Mouse (Mus musculus) neural tube, embryonic 13.5 days (tissue): ENCODE data around the gene Sema6d. TPM values are rescaled to one million over a fixed set of nuclear protein-coding genes. Genes with fewer than 3 reads are reported as not detected.
"Not testable (repeated sequence)": the region's sequence is repeated elsewhere in the genome, so short reads cannot be mapped to it uniquely, and the experiment has no call there.

Experiments
- ATAC-seq: fragments of 200-750 bp; cut with Nextera tagmentation; 2 replicates; pipeline ENCODE4 v1.8.0; 2017; ENCODE audit warnings: low read depth, mild to moderate bottlenecking, moderate TSS enrichment, moderate library complexity
- H3K27ac ChIP-seq: fragments of 300-500 bp; sonication (generic); replicated peaks from 2 replicates; pipeline ENCODE4 v1.5.1; 2015; ENCODE audit warnings: moderate library complexity, mild to moderate bottlenecking, inconsistent platforms
- H3K27me3 ChIP-seq: fragments of 300-500 bp; sonication (generic); 2 replicates; pipeline ENCODE4 v1.6.1; 2015; ENCODE audit warnings: mild to moderate bottlenecking, inconsistent platforms
- H3K36me3 ChIP-seq: fragments of 300-500 bp; sonication (generic); 2 replicates; pipeline ENCODE4 v1.6.1; 2015; ENCODE audit warnings: mild to moderate bottlenecking, inconsistent platforms
- H3K4me1 ChIP-seq: fragments of 300-500 bp; sonication (generic); replicated peaks from 2 replicates; pipeline ENCODE4 v1.6.1; 2015; ENCODE audit warnings: inconsistent platforms
- H3K4me2 ChIP-seq: fragments of 300-500 bp; sonication (generic); 2 replicates; pipeline ENCODE4 v1.6.1; 2015; ENCODE audit warnings: inconsistent platforms, mild to moderate bottlenecking, moderate library complexity
- H3K4me3 ChIP-seq: fragments of 300-500 bp; sonication (generic); 2 replicates; pipeline ENCODE4 v1.5.1; 2015; ENCODE audit warnings: mild to moderate bottlenecking, inconsistent platforms
- H3K9ac ChIP-seq: fragments of 300-500 bp; sonication (generic); 2 replicates; pipeline ENCODE4 v1.6.1; 2015; ENCODE audit warnings: moderate library complexity, mild to moderate bottlenecking, inconsistent platforms
- H3K9me3 ChIP-seq: fragments of 300-500 bp; sonication (generic); 2 replicates; pipeline ENCODE4 v1.6.1; 2016; ENCODE audit warnings: inconsistent platforms
- WGBS: fragments of 180-500 bp; shearing (Covaris S2); methylation state at CpG from one replicate; pipeline ENCODE4 v1.1.7; 2015; 5-methylcytosine and 5-hydroxymethylcytosine counted together
- polyA plus RNA-seq: library from polyadenylated mRNA; unstranded; fragments of >200 nt; fragmentation: Nextera tagmentation; extraction: Ambion mirVana; gene quantifications from 2 replicates; pipeline ENCODE4 v1.2.1, GENCODE M21; 2015

Gene Sema6d
- polyA plus RNA-seq, 1 experiment from 2014 or later = 47.4 TPM

DNA sequence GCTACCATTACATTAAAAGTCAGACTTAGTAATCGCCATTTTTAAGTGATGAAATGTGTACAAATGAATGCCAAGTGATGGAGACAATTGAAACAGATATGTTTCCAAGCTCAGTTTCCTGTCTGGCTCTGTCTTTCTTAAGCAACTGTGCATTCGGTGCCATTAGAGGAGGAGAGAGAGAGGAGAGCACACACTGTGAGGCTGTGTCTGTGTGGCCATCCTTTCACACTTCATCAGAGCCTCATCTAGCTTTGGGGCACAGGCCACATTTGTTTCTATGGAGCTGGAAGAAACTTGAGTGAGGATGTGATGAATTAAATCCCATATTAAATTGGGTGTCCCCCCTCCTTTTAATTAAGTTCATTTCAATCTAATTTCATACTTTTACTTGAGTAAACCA lies 218.8 kb downstream of the Sema6d start:
- H3K4me1 ChIP-seq = no peaks in the 10 kb centered on the region
- 76% methylated on average over 2 of the region's 2 CpGs for WGBS
- no peak for ATAC-seq
- H3K9me3 ChIP-seq = no peaks in the 10 kb centered on the region
- no peak overlapping the region for H3K4me2 ChIP-seq
- no peak overlapping the region for H3K27ac ChIP-seq
- no peak overlapping the region for H3K4me3 ChIP-seq
- no peaks in the 10 kb centered on the region for H3K36me3 ChIP-seq
- H3K27me3 ChIP-seq = no peaks in the 10 kb centered on the region
- no peak overlapping the region for H3K9ac ChIP-seq

- no peaks in the 10 kb centered on the region for H3K36me3 ChIP-seq
- 91% methylated on average over 6 of the region's 6 CpGs for WGBS
- no peak overlapping the region for H3K27ac ChIP-seq
- no peak overlapping the region for H3K4me2 ChIP-seq
- no peaks in the 10 kb centered on the region for H3K4me1 ChIP-seq
- no peak overlapping the region for H3K4me3 ChIP-seq
- H3K27me3 ChIP-seq = no peaks in the 10 kb centered on the region
- ATAC-seq = no peak
- H3K9ac ChIP-seq = no peak overlapping the region
- H3K9me3 ChIP-seq = no peaks in the 10 kb centered on the region
Measured at GRCm38 (mm10) chr2:124309361-124310128, 219.8 kb downstream of the Sema6d start.

DNA sequence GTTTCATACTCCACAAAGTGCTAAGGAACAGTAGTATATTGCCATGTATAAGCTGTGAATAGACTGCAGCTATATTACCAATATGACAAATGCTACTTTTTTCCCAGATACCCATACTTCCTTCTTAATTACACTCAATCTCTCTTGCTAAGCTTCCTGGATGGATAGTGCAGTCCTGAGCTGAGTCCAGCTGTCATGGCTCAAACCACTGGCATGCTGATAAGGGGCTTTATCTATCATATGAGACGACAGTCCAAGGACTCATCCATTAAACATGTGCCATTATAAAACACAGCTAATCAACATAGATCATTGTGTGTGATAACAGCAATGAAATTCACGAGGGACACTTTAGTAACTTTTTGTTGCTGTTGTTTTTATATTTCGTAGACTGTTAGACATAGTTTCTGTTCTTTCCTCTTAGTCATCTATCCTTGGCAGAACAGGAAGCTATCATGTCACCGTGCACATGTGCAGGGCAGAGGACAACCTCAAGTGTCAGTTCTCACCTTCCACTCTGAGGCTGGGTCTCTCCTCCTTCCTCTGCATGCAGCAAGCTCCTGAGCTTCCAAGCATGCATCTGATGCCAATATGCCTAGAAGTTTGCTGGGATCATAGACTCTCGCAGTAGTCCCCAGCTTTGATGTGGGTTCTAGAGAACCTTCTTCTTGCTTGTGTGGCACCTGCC lies 232.9 kb downstream of the Sema6d start:
- Histone ChIP-seq H3K36me3 (no peaks in the 10 kb centered on the region), H3K4me1 (no peaks in the 10 kb centered on the region), H3K27me3 (no peaks in the 10 kb centered on the region), H3K27ac (no peak overlapping the region), H3K9me3 (no peaks in the 10 kb centered on the region), H3K9ac (no peak overlapping the region), H3K4me2 (no peak overlapping the region), H3K4me3 (no peak overlapping the region)
- 86% methylated on average over 5 of the region's 5 CpGs for WGBS
- ATAC-seq = no peak

DNA sequence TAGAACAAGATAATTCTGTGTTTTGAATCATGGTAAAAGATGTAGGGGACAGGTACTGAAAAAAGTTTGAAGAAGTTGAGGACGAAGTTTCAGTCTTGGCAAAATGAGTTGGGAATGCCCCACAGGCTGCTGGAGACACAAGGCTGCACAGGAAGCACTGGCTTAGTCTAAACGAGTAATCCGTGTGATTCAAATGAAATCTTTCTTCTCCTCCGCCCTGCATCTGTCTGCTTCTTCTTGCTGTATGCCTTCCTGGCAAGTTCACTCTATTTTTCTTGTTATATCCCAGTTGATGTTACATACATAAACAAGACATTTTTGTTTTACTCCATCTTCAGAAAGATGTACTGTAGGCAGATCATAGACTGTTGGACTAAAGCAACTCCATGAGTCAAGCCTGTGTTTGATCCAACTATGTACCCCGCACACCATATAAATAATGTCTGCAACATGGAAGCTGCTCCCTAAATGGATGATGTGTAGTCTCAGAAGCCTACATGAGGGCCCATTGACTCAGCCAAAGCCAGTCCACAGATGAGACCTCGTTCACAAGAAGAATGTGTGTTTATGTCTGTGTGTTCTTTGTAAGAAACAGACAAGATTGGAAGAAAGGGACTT lies 234.4 kb downstream of the Sema6d start:
- Histone ChIP-seq H3K36me3 (no peaks in the 10 kb centered on the region), H3K9me3 (no peaks in the 10 kb centered on the region), H3K4me3 (no peak overlapping the region), H3K4me1 (no peaks in the 10 kb centered on the region), H3K9ac (no peak overlapping the region), H3K4me2 (no peak overlapping the region), H3K27me3 (no peaks in the 10 kb centered on the region), H3K27ac (no peak overlapping the region)
- ATAC-seq = no peak
- WGBS = 85% methylated on average over 6 of the region's 6 CpGs

GRCm38 (mm10) chr2:124329473-124330130 lies 239.8 kb downstream of the Sema6d start:
- no peak for ATAC-seq
- Histone ChIP-seq H3K36me3 (no peaks in the 10 kb centered on the region), H3K4me1 (no peaks in the 10 kb centered on the region), H3K9ac (no peak overlapping the region), H3K4me2 (no peak overlapping the region), H3K27me3 (no peaks in the 10 kb centered on the region), H3K9me3 (no peaks in the 10 kb centered on the region), H3K4me3 (no peak overlapping the region), H3K27ac (no peak overlapping the region)
- 28% methylated on average over 1 of the region's 1 CpGs for WGBS

DNA sequence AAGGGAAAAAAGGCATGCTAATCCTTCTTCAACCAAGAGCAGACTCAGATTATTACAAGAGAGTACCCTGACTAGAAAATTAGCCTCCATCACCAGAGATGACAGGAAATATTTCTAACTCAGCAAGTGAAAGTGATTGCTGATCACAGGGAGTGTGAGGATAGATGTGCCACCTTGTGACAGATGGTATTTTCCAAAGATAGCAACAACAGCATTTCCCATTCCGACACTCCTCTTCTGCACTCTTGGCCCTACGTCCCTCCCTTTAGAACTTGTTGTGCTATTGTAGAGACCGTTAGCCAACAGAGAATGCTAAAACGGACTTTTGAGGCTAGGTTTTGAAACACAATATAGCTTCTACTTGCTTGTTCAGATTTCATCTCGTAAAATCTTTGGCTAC lies 243.1 kb downstream of the Sema6d start:
- no peak for ATAC-seq

GRCm38 (mm10) chr2:124334655-124335054 lies 244.9 kb downstream of the Sema6d start:
- H3K4me1 ChIP-seq = peaks cover 21% of the 10 kb centered on the region
- not testable (repeated sequence) for H3K9me3 ChIP-seq, H3K4me2 ChIP-seq, H3K4me3 ChIP-seq, H3K36me3 ChIP-seq, H3K27me3 ChIP-seq, ATAC-seq, H3K9ac ChIP-seq, H3K27ac ChIP-seq
- WGBS = 73% methylated on average over 2 of the region's 2 CpGs

More for the DNA sequence above, 243.1 kb downstream of the Sema6d start:
- H3K4me1 ChIP-seq = peaks cover 15% of the 10 kb centered on the region
- no peak overlapping the region for H3K4me3 ChIP-seq
- no peak overlapping the region for H3K9ac ChIP-seq
- 89% methylated on average over 5 of the region's 5 CpGs for WGBS
- no peak overlapping the region for H3K4me2 ChIP-seq
- H3K36me3 ChIP-seq = no peaks in the 10 kb centered on the region
- no peaks in the 10 kb centered on the region for H3K27me3 ChIP-seq
- H3K9me3 ChIP-seq = no peaks in the 10 kb centered on the region
- no peak overlapping the region for H3K27ac ChIP-seq

DNA sequence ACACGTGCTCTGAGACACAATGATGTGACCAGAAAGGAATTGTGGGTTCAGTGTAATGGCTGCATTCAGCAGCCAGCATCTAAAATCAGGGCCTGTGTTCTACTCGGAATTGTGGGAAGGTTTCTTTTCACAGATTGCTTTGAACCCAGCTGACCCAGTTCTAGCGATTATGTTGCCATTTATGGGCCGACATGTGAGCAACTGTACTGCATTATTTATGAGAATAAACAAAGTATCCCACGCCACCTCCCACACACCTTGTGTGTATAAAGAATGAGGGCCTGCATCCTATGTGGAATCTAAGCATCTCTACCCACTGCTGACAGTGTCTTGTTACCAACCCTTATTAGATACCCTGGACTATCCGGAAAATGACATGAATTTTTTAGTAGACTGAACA lies 248.5 kb downstream of the Sema6d start:
- no peak for ATAC-seq
- Histone ChIP-seq H3K4me2 (no peak overlapping the region), H3K4me3 (no peak overlapping the region), H3K4me1 (peaks cover 21% of the 10 kb centered on the region), H3K9ac (no peak overlapping the region), H3K9me3 (no peaks in the 10 kb centered on the region), H3K27me3 (no peaks in the 10 kb centered on the region), H3K27ac (no peak overlapping the region), H3K36me3 (no peaks in the 10 kb centered on the region)
- WGBS = 60% methylated on average over 6 of the region's 6 CpGs

DNA sequence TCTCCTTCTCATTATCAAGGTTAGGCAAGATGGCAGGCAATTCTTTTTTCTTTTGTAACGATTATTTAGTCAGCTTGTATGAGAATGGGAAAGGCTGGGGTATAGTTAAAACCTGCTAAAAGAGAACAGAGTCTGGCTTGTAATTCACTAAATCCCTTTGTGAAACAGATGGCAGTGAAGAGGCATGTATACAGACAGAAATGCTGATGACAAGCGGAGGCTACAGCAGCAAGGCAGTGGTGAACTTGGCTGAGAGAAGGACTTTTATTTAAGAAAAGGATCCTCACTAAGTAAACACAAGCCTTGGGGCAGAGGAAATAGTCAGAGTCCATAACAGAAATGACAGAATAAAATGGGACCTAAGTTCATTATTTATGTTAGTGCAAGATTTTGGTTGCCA lies 264.4 kb downstream of the Sema6d start:
- 78% methylated on average over 2 of the region's 2 CpGs for WGBS
- Histone ChIP-seq H3K27me3 (no peaks in the 10 kb centered on the region), H3K9me3 (no peaks in the 10 kb centered on the region), H3K27ac (no peak overlapping the region), H3K9ac (no peak overlapping the region), H3K4me2 (no peak overlapping the region), H3K4me3 (no peak overlapping the region), H3K36me3 (no peaks in the 10 kb centered on the region), H3K4me1 (no peaks in the 10 kb centered on the region)
- no peak for ATAC-seq

DNA sequence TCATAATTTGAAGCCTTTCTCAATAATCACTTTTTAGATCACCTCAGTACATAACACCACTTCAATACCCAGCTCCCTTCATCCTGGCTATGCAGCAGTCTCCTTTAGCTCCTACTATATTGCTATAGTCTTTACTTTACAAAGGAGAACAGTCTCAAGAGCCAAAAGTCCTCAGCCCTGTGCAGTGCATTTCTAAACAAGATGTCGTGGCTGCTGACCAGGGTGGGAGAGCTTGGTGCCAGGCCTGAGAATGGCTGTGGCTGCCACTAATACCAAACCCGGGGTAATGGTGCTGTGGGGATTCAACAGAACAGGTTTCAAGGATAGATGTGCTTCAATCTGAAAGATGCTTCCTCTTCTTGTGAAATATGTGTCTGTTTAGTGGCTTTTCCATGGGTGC lies 264.9 kb downstream of the Sema6d start:
- Histone ChIP-seq H3K27ac (no peak overlapping the region), H3K9ac (no peak overlapping the region), H3K4me3 (no peak overlapping the region), H3K9me3 (no peaks in the 10 kb centered on the region), H3K4me1 (no peaks in the 10 kb centered on the region), H3K27me3 (no peaks in the 10 kb centered on the region), H3K4me2 (no peak overlapping the region), H3K36me3 (no peaks in the 10 kb centered on the region)
- no peak for ATAC-seq
- 91% methylated on average over 2 of the region's 2 CpGs for WGBS

DNA sequence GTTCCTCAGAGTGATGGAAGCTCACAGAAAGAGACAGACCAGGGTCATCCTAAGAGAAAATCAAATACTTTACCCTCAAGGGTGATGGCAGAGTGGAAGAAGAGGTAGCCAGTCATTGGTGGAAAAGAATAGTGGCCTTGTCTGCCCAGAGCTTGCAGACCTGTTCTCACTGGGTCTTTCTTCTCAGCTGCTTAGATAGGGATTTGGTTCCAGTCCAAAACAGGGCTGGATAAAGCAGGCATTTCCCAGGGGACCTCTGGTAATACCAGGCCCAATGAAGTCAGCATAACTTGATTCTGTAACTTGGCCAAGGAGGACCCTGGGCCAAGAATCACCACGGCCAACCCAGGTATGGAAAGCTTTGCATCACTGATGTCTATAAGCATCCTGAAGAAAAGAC lies 279.5 kb downstream of the Sema6d start:
- Histone ChIP-seq H3K4me3 (no peak overlapping the region), H3K4me1 (no peaks in the 10 kb centered on the region), H3K9ac (no peak overlapping the region), H3K36me3 (no peaks in the 10 kb centered on the region), H3K27me3 (no peaks in the 10 kb centered on the region), H3K27ac (no peak overlapping the region), H3K9me3 (no peaks in the 10 kb centered on the region), H3K4me2 (no peak overlapping the region)
- ATAC-seq = no peak
- WGBS = 68% methylated on average over 1 of the region's 1 CpGs

- H3K9ac ChIP-seq = no peak overlapping the region
- no peak overlapping the region for H3K4me2 ChIP-seq
- H3K4me3 ChIP-seq = no peak overlapping the region
- H3K27ac ChIP-seq = no peak overlapping the region
- WGBS = 67% methylated on average over 2 of the region's 2 CpGs
- no peaks in the 10 kb centered on the region for H3K27me3 ChIP-seq
- no peaks in the 10 kb centered on the region for H3K4me1 ChIP-seq
- H3K36me3 ChIP-seq = no peaks in the 10 kb centered on the region
- ATAC-seq = no peak
- no peaks in the 10 kb centered on the region for H3K9me3 ChIP-seq
Measured at GRCm38 (mm10) chr2:124369991-124370390, 280.2 kb downstream of the Sema6d start.
